Mouse (Mus musculus) A20 (cell line): ENCODE data around the gene Xrcc6.

Experiments used
- DNase-seq: peaks from one replicate; pipeline ENCODE4 v3.0.0-alpha.2; 2011; ENCODE audit warnings: low read depth, low spot score

Gene Xrcc6

DNA sequence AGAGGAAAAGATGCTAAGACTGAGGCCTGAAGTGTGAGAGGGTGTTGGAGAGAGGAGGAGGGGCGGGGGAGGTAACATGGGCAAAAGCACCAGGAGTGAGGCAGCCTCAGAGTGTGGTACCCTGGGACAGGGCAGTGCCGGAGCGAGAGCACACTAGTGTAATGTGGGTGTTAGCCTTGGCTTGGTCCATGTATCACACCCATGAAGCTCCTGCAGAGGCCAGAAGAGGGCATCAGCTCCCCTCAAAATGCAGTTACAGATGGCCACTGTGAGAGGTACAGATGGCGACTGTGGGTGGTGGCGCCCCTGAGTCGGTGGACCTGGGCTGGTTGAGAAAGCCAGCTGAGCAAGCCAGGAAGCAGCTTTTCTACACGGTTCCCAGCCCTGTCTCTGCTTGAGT is 93.5 kb downstream of the Xrcc6 start:
- peak; percentile 41 for DNase-seq

DNA sequence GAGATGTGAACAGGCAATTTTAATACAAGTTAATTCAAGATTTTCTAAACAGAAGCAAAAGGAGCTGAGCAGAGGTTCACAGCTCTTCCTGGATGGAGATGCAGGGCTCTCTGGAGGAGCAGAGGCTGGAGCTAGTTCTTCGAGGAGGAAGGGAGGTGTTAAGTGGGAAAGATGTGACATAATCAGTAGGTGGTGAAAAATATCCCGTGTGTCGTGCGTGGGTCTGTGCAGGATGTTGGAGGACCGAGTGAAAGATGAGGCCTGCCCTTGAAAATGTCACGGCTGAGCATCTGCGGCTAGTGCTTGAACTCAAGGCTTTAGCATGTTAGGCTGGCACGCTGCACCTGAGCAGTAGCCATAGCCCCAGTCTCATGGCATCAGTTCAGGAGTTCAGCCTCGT is 98.0 kb downstream of the Xrcc6 start:
- no peak for DNase-seq

DNA sequence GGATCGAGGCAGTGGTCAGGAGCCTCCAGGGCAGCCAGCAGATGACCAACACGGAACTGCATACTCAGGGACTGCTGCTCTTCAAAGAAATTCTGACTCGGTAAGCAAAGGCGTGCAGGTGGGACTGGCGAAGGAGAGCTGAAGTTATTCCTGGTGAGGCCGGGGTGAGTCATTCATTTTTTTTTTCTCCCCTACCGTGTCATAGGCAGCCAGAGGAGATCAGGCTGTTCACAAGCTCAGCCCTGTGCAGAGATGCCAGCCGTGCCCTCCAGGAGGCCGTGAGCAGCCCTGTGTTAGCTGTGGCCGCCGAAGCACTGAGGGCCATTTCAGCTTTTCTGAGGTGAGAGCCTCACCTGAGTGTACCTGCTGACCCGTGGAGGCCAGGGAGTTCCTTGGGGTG is 98.5 kb downstream of the Xrcc6 start:
- no peak for DNase-seq

DNA sequence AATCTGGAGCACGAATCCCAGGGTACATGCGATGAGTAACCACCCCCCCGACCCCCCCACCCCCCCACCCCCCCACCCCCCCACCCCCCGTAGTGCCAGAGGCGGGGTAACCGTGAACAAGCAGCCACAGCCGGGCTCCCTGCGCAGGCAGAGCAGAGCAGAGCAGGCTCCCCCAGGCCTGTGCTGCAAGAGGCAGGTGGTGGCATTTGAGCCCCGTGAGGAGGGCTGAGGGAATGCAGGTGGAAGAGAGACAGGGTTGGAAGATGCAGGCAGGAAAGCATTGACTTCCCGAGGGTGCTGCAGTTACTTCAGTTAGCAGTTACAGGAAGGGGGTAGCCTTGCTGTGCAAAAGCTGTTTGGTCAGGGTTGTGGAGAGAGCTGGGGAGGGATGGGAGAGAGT is 99.6 kb downstream of the Xrcc6 start:
- DNase-seq, result no peak
